Mouse (Mus musculus) hindbrain, postnatal 0 days (tissue): ENCODE results near the gene Vmn1r193. TPM values are rescaled to one million over a fixed set of nuclear protein-coding genes. Genes with fewer than 3 reads are reported as not detected.

Experiments
- ATAC-seq: fragments of 200-750 bp; cut with Nextera tagmentation; 2 replicates; pipeline ENCODE4 v1.8.0; 2017; ENCODE audit warnings: mild to moderate bottlenecking, moderate TSS enrichment, moderate library complexity
- DNase-seq: peaks from one replicate; pipeline ENCODE4 v3.0.0-alpha.2; 2015; ENCODE audit warnings: low spot score
- H3K27ac ChIP-seq: fragments of 300-500 bp; sonication (generic); 2 replicates; pipeline ENCODE4 v1.5.1; 2014; ENCODE audit warnings: mild to moderate bottlenecking
- H3K27me3 ChIP-seq: fragments of 300-500 bp; sonication (generic); 2 replicates; pipeline ENCODE4 v1.6.1; 2014; ENCODE audit warnings: low read length, mixed read lengths; ENCODE audit not compliant: insufficient read depth
- H3K36me3 ChIP-seq: fragments of 300-500 bp; sonication (generic); 2 replicates; pipeline ENCODE4 v1.6.1; 2014; ENCODE audit warnings: low read length, mixed read lengths; ENCODE audit not compliant: insufficient read depth
- H3K4me1 ChIP-seq: fragments of 300-500 bp; sonication (generic); 2 replicates; pipeline ENCODE4 v1.6.1; 2014; ENCODE audit warnings: antibody characterized with exemption, low read length, mixed read lengths; ENCODE audit not compliant: insufficient read depth
- H3K4me2 ChIP-seq: fragments of 300-500 bp; sonication (generic); 2 replicates; pipeline ENCODE4 v1.6.1; 2014; ENCODE audit warnings: low read depth, mild to moderate bottlenecking, low read length, moderate library complexity, mixed read lengths
- H3K4me3 ChIP-seq: fragments of 300-500 bp; sonication (generic); 2 replicates; pipeline ENCODE4 v1.5.1; 2014; ENCODE audit warnings: low read length
- H3K9ac ChIP-seq: fragments of 300-500 bp; sonication (generic); replicated peaks from 2 replicates; pipeline ENCODE4 v1.6.1; 2014; ENCODE audit warnings: mild to moderate bottlenecking, low read length, moderate library complexity, mixed read lengths
- H3K9me3 ChIP-seq: fragments of 300-500 bp; sonication (generic); 2 replicates; pipeline ENCODE4 v1.6.1; 2016; ENCODE audit warnings: low read length, mixed read lengths
- CTCF ChIP-seq: IDR thresholded peaks from 2 replicates; pipeline ENCODE4 v1.5.1; 2016; ENCODE audit warnings: antibody characterized with exemption, control low read depth, low read depth
- WGBS: fragments of 180-500 bp; shearing (Covaris S2); extraction: QIAGEN DNeasy Blood & Tissue Kit; methylation state at CpG from one replicate; pipeline ENCODE4 v1.1.7; 2014; 5-methylcytosine and 5-hydroxymethylcytosine counted together
- microRNA-seq, 2 experiments: library from miRNA; unstranded; fragments of <30 nt; microRNA quantifications; one replicate each; pipeline ENCODE4; 2016
- polyA plus RNA-seq: library from polyadenylated mRNA; unstranded; fragments of >200 nt; fragmentation: Nextera tagmentation; extraction: Ambion mirVana; gene quantifications from 2 replicates; pipeline ENCODE4 v1.2.1, GENCODE M21; 2015
- total RNA-seq: library from RNA; depleted of rRNA; stranded (reverse); fragments of >200 nt; gene quantifications from 2 replicates; pipeline ENCODE4 v1.2.3, GENCODE M21; 2014; rRNA removed

Vmn1r193 gene
- total and polyA plus RNA-seq, 2 experiments from 2014 or later: not detected

DNA sequence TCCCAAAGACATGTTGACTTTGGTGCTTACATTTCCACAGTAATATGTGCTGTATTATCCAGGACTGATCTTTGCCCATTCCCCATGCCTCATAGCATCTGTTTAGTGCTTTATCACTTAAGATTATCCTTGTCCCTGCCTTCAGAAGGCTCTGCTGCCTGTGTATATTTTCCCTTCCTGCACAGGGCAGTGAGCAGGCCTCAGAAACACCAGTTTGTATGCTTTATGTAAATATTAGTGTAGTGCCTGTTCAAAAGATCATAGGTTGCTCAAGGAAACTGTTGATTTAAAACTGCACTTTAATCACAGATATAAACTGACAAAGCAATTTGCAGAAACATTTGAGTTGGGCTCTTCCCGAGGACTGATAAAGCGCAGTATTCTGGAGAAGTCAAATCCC is 33.6 kb downstream of the Vmn1r193 start:
- Histone ChIP-seq H3K9me3 (no peaks in the 10 kb centered on the region), H3K4me2 (no peak overlapping the region), H3K9ac (no peak overlapping the region), H3K27ac (no peak overlapping the region), H3K4me3 (no peak overlapping the region), H3K27me3 (no peaks in the 10 kb centered on the region), H3K4me1 (no peaks in the 10 kb centered on the region), H3K36me3 (no peaks in the 10 kb centered on the region)
- ATAC-seq (no peak), DNase-seq (no peak)
- TF ChIP-seq CTCF: no peak
- 87% methylated on average over 2 of the region's 2 CpGs for WGBS

DNA sequence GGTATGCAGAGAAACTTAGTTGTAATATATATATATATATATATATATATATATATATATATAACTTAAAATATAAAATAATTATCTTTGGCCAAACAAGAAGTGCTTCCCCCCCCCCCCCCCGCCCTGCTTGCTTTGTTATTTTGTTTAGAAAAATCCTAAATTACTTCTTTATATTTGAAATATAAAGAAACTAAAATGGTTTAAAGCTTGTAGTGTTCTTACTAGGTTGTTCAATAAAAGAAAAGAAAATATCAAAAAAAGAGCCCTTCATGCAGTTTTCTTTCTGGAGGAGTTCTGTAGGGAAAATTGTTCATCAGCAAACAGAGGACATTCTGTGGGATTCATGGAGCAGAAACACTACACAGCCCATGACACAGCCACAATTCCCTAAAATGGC is 39.1 kb downstream of the Vmn1r193 start, which contains the start of gene Vmn1r191:
Gene Vmn1r191, minus strand, starts transcription at position 101 of the 400 bp plus-strand sequence.
- H3K27ac ChIP-seq: no peak within 1 kb of the TSS
- no peak for TF ChIP-seq CTCF
- no peaks in the 10 kb centered on the region for H3K4me1 ChIP-seq
- ATAC-seq: no peak
- no peak for DNase-seq
- H3K4me3 ChIP-seq: no peak within 1 kb of the TSS
- H3K4me2 ChIP-seq: no peak within 1 kb of the TSS
- no peak within 1 kb of the TSS for H3K9ac ChIP-seq
- H3K27me3 ChIP-seq: no peaks in the 10 kb centered on the region
- no peaks in the 10 kb centered on the region for H3K36me3 ChIP-seq
- H3K9me3 ChIP-seq: no peaks in the 10 kb centered on the region
- WGBS: 91% methylated on average over 1 of the region's 1 CpGs

- H3K4me3 ChIP-seq: no peak overlapping the region
- no peak overlapping the region for H3K9ac ChIP-seq
- H3K27me3 ChIP-seq: no peaks in the 10 kb centered on the region
- H3K4me2 ChIP-seq: no peak overlapping the region
- no peak overlapping the region for H3K27ac ChIP-seq
- H3K36me3 ChIP-seq: no peaks in the 10 kb centered on the region
- ATAC-seq: no peak
- no peak for TF ChIP-seq CTCF
- H3K4me1 ChIP-seq: no peaks in the 10 kb centered on the region
- no peak for DNase-seq
- no peaks in the 10 kb centered on the region for H3K9me3 ChIP-seq
- WGBS: 93% methylated on average over 15 of the region's 15 CpGs
Measured at GRCm38 (mm10) chr13:22168416-22168815, 54.5 kb downstream of the Vmn1r193 start.

Small RNA genes lying within 50 kb of the gene (microRNA-seq; reads per million reads assigned to microRNA genes)
- gene Gm23282 (0 reads per million in 2 experiments), gene Gm25084 (0 reads per million in 2 experiments)

Other genes with a start within 250 kb of the Vmn1r193 start
- gene Pom121l2, start 242.0 kb downstream of the Vmn1r193 start, total RNA-seq: not detected in 2 replicates
- gene Pom121l2, start 242.0 kb downstream of the Vmn1r193 start, polyA plus RNA-seq: not detected in 2 replicates
- gene Prss16, start 213.4 kb downstream of the Vmn1r193 start, total RNA-seq: not detected in 2 replicates
- not detected in 2 replicates for gene Prss16, start 213.4 kb downstream of the Vmn1r193 start, polyA plus RNA-seq
- gene Hist1h2ah, start 187.6 kb downstream of the Vmn1r193 start, total RNA-seq: 67.7 and 136 TPM in 2 replicates
- 2.2 and 10.5 TPM in 2 replicates for gene Hist1h2ah, start 187.6 kb downstream of the Vmn1r193 start, polyA plus RNA-seq
- gene Hist1h2bk, start 187.3 kb downstream of the Vmn1r193 start, total RNA-seq: 468 and 587 TPM in 2 replicates
- gene Hist1h2bk, start 187.3 kb downstream of the Vmn1r193 start, polyA plus RNA-seq: 0.84 and 1.2 TPM in 2 replicates
- gene Hist1h4i, start 181.8 kb downstream of the Vmn1r193 start, total RNA-seq: 20.6 and 39.3 TPM in 2 replicates
- 5.1 and 5.5 TPM in 2 replicates for gene Hist1h4i, start 181.8 kb downstream of the Vmn1r193 start, polyA plus RNA-seq
- 477 and 856 TPM in 2 replicates for gene Hist1h2ag, start 180.2 kb downstream of the Vmn1r193 start, total RNA-seq
- gene Hist1h2ag, start 180.2 kb downstream of the Vmn1r193 start, polyA plus RNA-seq: 13.5 and 16.6 TPM in 2 replicates
- gene Hist1h2bj, start 179.9 kb downstream of the Vmn1r193 start, total RNA-seq: 777 and 1,409 TPM in 2 replicates
- gene Hist1h2bj, start 179.9 kb downstream of the Vmn1r193 start, polyA plus RNA-seq: 4.2 and 6.8 TPM in 2 replicates
- gene Vmn1r188, start 138.7 kb downstream of the Vmn1r193 start, total RNA-seq: not detected in 2 replicates
- gene Vmn1r188, start 138.7 kb downstream of the Vmn1r193 start, polyA plus RNA-seq: not detected in 2 replicates
- gene Vmn1r189, start 117.3 kb downstream of the Vmn1r193 start, total RNA-seq: not detected in 2 replicates
- gene Vmn1r189, start 117.3 kb downstream of the Vmn1r193 start, polyA plus RNA-seq: not detected in 2 replicates
- gene Vmn1r191, start 39.2 kb downstream of the Vmn1r193 start, total RNA-seq: not detected in 2 replicates
- gene Vmn1r191, start 39.2 kb downstream of the Vmn1r193 start, polyA plus RNA-seq: not detected in 2 replicates
- gene Vmn1r192, start 32.0 kb downstream of the Vmn1r193 start, total RNA-seq: not detected in 2 replicates
- not detected in 2 replicates for gene Vmn1r192, start 32.0 kb downstream of the Vmn1r193 start, polyA plus RNA-seq
- gene Vmn1r194, start 21.1 kb upstream of the Vmn1r193 start, total RNA-seq: not detected in 2 replicates
- gene Vmn1r194, start 21.1 kb upstream of the Vmn1r193 start, polyA plus RNA-seq: not detected in 2 replicates
- gene Vmn1r195, start 47.4 kb upstream of the Vmn1r193 start, total RNA-seq: not detected in 2 replicates
- gene Vmn1r195, start 47.4 kb upstream of the Vmn1r193 start, polyA plus RNA-seq: not detected in 2 replicates
- gene Vmn1r196, start 66.8 kb upstream of the Vmn1r193 start, total RNA-seq: not detected in 2 replicates
- not detected in 2 replicates for gene Vmn1r196, start 66.8 kb upstream of the Vmn1r193 start, polyA plus RNA-seq
- gene Vmn1r197, start 101.4 kb upstream of the Vmn1r193 start, total RNA-seq: not detected in 2 replicates
- not detected in 2 replicates for gene Vmn1r197, start 101.4 kb upstream of the Vmn1r193 start, polyA plus RNA-seq
- not detected in 2 replicates for gene Vmn1r198, start 127.2 kb upstream of the Vmn1r193 start, total RNA-seq
- gene Vmn1r198, start 127.2 kb upstream of the Vmn1r193 start, polyA plus RNA-seq: not detected in 2 replicates
- gene Vmn1r199, start 156.7 kb upstream of the Vmn1r193 start, total RNA-seq: not detected in 2 replicates
- not detected in 2 replicates for gene Vmn1r199, start 156.7 kb upstream of the Vmn1r193 start, polyA plus RNA-seq
- not detected in 2 replicates for gene Vmn1r200, start 167.2 kb upstream of the Vmn1r193 start, total RNA-seq
- not detected in 2 replicates for gene Vmn1r200, start 167.2 kb upstream of the Vmn1r193 start, polyA plus RNA-seq
- gene Vmn1r201, start 248.8 kb upstream of the Vmn1r193 start, total RNA-seq: not detected in 2 replicates
- gene Vmn1r201, start 248.8 kb upstream of the Vmn1r193 start, polyA plus RNA-seq: not detected in 2 replicates